Mouse (Mus musculus): Measurements from ENCODE around the gene Gm20696.

GRCm38 (mm10) chr6:99540653-99541052 is 125.9 kb downstream of the Gm20696 start:
- no peak for TF ChIP-seq GATA1 (IDR thresholded peaks at IDR 0.05; ENCODE audit: low read length)
- no peak for TF ChIP-seq TAL1 (IDR thresholded peaks at IDR 0.05; ENCODE audit: low read length)
